Mouse (Mus musculus) embryonic facial prominence, embryonic 12.5 days (tissue): ENCODE measurements at regions not wholly inside any gene's neighbourhood (a gene's known extent, or its start where the extent isn't known, plus 50 kb on each side); places are given as distances from the start of the nearest gene placed in this dataset.

Experiments
- ATAC-seq: fragments of 200-750 bp; cut with Nextera tagmentation; 2 replicates; pipeline ENCODE4 v1.8.0; 2017; ENCODE audit not compliant: insufficient number of reproducible peaks, insufficient read depth, low FRiP score, low TSS enrichment
- H3K27ac ChIP-seq: fragments of 300-500 bp; sonication (generic); 2 replicates; pipeline ENCODE4 v1.5.1; 2016; ENCODE audit warnings: mild to moderate bottlenecking
- H3K27me3 ChIP-seq: fragments of 300-500 bp; sonication (generic); 2 replicates; pipeline ENCODE4 v1.6.1; 2016; ENCODE audit warnings: mild to moderate bottlenecking, moderate library complexity
- H3K36me3 ChIP-seq: fragments of 300-500 bp; sonication (generic); 2 replicates; pipeline ENCODE4 v1.6.1; 2016; ENCODE audit warnings: mild to moderate bottlenecking
- H3K4me1 ChIP-seq: fragments of 300-500 bp; sonication (generic); 2 replicates; pipeline ENCODE4 v1.6.1; 2016
- H3K4me2 ChIP-seq: fragments of 300-500 bp; sonication (generic); replicated peaks from 2 replicates; pipeline ENCODE4 v1.6.1; 2016; ENCODE audit warnings: mild to moderate bottlenecking, moderate library complexity
- H3K4me3 ChIP-seq: fragments of 300-500 bp; sonication (generic); 2 replicates; pipeline ENCODE4 v1.5.1; 2016; ENCODE audit warnings: mild to moderate bottlenecking
- H3K9ac ChIP-seq: fragments of 300-500 bp; sonication (generic); 2 replicates; pipeline ENCODE4 v1.6.1; 2016; ENCODE audit warnings: mild to moderate bottlenecking, moderate library complexity
- H3K9me3 ChIP-seq: fragments of 300-500 bp; sonication (generic); 2 replicates; pipeline ENCODE4 v1.6.1; 2016; ENCODE audit warnings: mild to moderate bottlenecking, moderate library complexity
- WGBS: fragments of 180-500 bp; shearing (Covaris S2); methylation state at CpG from one replicate; pipeline ENCODE4 v1.1.7; 2016; 5-methylcytosine and 5-hydroxymethylcytosine counted together

DNA sequence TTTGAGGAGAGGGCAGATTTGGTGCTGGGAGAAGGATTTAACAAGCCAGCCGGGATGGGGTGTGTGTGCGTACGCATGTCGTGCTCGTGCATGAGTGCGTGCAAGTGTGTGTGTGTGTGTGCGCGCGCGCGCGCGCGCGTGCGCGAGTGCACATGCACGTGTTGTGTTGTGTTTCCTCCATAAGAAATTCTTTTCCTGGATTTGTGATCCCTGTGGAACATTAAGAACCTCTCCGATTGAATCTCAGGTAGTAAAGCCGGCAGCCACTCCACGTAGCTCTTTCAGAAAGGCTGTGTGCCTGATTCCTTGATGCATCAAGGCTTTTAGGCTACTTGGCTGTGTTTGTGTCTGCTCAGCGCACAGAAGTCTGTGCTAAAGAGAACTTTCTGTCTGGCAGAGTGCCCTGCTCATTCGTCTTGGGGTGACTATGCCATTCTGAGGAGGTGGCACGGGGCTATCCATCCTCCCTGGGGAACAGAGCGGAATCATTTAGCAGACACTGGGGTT lies 62.7 kb upstream of the Sox4 start:
- H3K9me3 ChIP-seq, result no peaks in the 10 kb centered on the region
- H3K4me3 ChIP-seq, result no peak overlapping the region
- no peaks in the 10 kb centered on the region for H3K36me3 ChIP-seq
- no peaks in the 10 kb centered on the region for H3K27me3 ChIP-seq
- ATAC-seq, result no peak
- H3K9ac ChIP-seq, result no peak overlapping the region
- WGBS, result 82% methylated on average over 25 of the region's 25 CpGs
- H3K4me2 ChIP-seq, result no peak overlapping the region
- peaks cover 4% of the 10 kb centered on the region; the same call in 1 of the 2 replicates for H3K4me1 ChIP-seq
- no peak overlapping the region for H3K27ac ChIP-seq

DNA sequence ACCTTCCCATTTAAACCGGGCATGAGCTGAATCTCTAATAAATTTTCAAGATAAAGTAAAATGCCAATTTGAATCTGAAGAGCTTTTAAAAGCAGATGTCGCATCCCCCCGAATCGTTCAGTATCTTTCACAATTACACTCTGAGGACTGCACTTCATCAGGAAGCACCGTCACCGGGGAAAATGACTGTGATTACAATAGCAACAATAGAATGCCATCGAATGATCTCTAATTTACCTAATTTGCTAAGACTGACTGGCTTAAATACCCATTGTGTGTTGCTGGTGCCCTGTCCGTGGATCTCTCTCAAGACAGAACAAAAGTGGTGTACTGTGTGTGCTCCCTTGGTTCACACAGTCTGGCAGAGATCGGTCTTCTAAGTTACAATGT lies 62.1 kb upstream of the Sox4 start:
- WGBS, result 48% methylated on average over 9 of the region's 9 CpGs
- Histone ChIP-seq H3K4me2 (0 out of 2 replicates have a peak overlapping the region, but pooled peaks have one; percentile 15), H3K27ac (no peak overlapping the region), H3K27me3 (no peaks in the 10 kb centered on the region), H3K4me3 (no peak overlapping the region), H3K4me1 (peaks cover 4% of the 10 kb centered on the region; the same call in 1 of the 2 replicates), H3K36me3 (no peaks in the 10 kb centered on the region), H3K9ac (no peak overlapping the region), H3K9me3 (no peaks in the 10 kb centered on the region)
- no peak for ATAC-seq

GRCm38 (mm10) chr13:29014827-29015604 lies 61.5 kb upstream of the Sox4 start:
- WGBS, result 39% methylated on average over 13 of the region's 13 CpGs
- H3K9me3 ChIP-seq, result no peaks in the 10 kb centered on the region
- H3K4me1 ChIP-seq, result peaks cover 4% of the 10 kb centered on the region; the same call in 1 of the 2 replicates
- H3K4me3 ChIP-seq, result no peak overlapping the region
- no peaks in the 10 kb centered on the region for H3K36me3 ChIP-seq
- no peak overlapping the region for H3K9ac ChIP-seq
- no peak for ATAC-seq
- H3K4me2 ChIP-seq, result 0 out of 2 replicates have a peak overlapping the region, but pooled peaks have one; percentile 15
- H3K27ac ChIP-seq, result no peak overlapping the region
- no peaks in the 10 kb centered on the region for H3K27me3 ChIP-seq

DNA sequence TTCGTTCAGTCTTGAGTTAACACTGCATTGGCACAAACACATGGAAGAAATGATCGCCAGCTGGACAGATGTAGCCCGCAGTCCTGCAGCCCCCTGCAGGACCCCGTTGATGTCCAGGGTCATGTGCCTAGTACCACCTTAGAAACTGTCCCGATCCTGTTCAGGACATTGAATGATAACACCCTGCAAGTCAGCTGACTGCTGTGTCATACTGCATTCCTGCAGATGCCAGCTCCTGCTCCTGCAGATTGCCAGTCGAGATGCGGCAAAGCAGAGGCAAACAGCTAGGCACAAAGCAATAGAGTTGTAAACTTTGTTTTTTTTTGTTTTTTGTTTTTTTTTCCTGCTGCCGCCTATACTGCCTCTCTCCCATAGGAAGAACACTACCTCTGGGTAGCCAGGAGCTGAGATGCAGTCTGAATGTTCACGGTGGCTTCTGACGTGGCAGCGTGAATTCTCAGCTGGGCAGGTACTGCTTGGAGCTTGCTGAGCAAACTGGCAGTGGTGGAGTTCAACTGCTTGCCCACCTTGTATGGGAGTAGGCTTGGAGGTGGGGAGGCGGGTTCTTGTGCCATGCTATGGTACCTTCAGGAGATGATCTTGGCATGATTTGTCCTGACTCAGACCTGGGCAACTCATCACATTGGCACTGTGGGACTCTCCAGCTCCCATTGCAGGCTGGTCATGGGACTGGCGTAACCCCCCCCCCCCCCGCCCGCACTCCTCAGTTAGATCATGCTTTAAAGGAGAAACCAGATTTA lies 60.7 kb upstream of the Sox4 start:
- Histone ChIP-seq H3K9me3 (no peaks in the 10 kb centered on the region), H3K36me3 (no peaks in the 10 kb centered on the region), H3K4me2 (no peak overlapping the region), H3K4me3 (no peak overlapping the region), H3K9ac (no peak overlapping the region), H3K27me3 (no peaks in the 10 kb centered on the region), H3K4me1 (peaks cover 4% of the 10 kb centered on the region; the same call in 1 of the 2 replicates), H3K27ac (no peak overlapping the region)
- no peak for ATAC-seq
- 72% methylated on average over 15 of the region's 15 CpGs for WGBS

GRCm38 (mm10) chr13:29006467-29006866 lies 53.0 kb upstream of the Sox4 start:
- no peak overlapping the region for H3K4me2 ChIP-seq
- no peaks in the 10 kb centered on the region for H3K9me3 ChIP-seq
- no peak for ATAC-seq
- peaks cover 7% of the 10 kb centered on the region; the same call in 1 of the 2 replicates for H3K4me1 ChIP-seq
- H3K4me3 ChIP-seq, result no peak overlapping the region
- H3K36me3 ChIP-seq, result no peaks in the 10 kb centered on the region
- H3K27ac ChIP-seq, result peak overlapping the region; percentile 63; the same call in 1 of the 2 replicates
- H3K27me3 ChIP-seq, result no peaks in the 10 kb centered on the region
- H3K9ac ChIP-seq, result no peak overlapping the region
